Mouse (Mus musculus) CH12.LX (cell line): ENCODE results near the gene Arid5b.

Source experiments
- BHLHE40 ChIP-seq: IDR thresholded peaks from 2 replicates; pipeline ENCODE4 v1.6.1; 2011; ENCODE audit warnings: mild to moderate bottlenecking, low read depth, low read length, improper control_type of control experiment
- CTCF ChIP-seq, 2 experiments: IDR thresholded peaks in 1 of 2; conservative IDR thresholded peaks in 1 of 2; 2 replicates each; pipeline ENCODE4 v1.5.1; 2011 to 2012; ENCODE audit warnings: low read depth in 2 of 2, low read length in 2 of 2, improper control_type of control experiment in 1 of 2, inconsistent platforms in 1 of 2, mild to moderate bottlenecking in 1 of 2, moderate library complexity in 1 of 2
- EP300 ChIP-seq: IDR thresholded peaks from 2 replicates; pipeline ENCODE4 v1.6.1; 2011; ENCODE audit warnings: low read length, improper control_type of control experiment
- HCFC1 ChIP-seq: IDR thresholded peaks from 2 replicates; pipeline ENCODE4 v1.6.1; 2012; ENCODE audit warnings: low read depth, mild to moderate bottlenecking, inconsistent platforms, low read length, improper control_type of control experiment
- IRF4 ChIP-seq: IDR thresholded peaks from 2 replicates; pipeline ENCODE4 v1.6.1; 2014; ENCODE audit warnings: low read depth, mild to moderate bottlenecking, inconsistent platforms, low read length, improper control_type of control experiment
- POLR2AphosphoS2 ChIP-seq: IDR thresholded peaks from 2 replicates; pipeline ENCODE4 v1.6.1; 2011; ENCODE audit warnings: low read depth, low read length, improper control_type of control experiment
- USF2 ChIP-seq: conservative IDR thresholded peaks from 2 replicates; pipeline ENCODE4 v1.6.1; 2011; ENCODE audit warnings: low read depth, low read length, improper control_type of control experiment

GRCm38 (mm10) chr10:68091840-68092239, 186.7 kb downstream of the Arid5b start:
- TF ChIP-seq EP300 = no peak
- TF ChIP-seq POLR2AphosphoS2 = no peak
- TF ChIP-seq HCFC1 = no peak
- TF ChIP-seq IRF4 = no peak
- TF ChIP-seq USF2 = no peak
- no peak for TF ChIP-seq CTCF (conservative IDR thresholded peaks at IDR 0.05 in 1 of 2, IDR thresholded peaks at IDR 0.05 in 1 of 2; ENCODE audit: low read depth in 2 of 2, low read length in 2 of 2)
- TF ChIP-seq BHLHE40 = no peak
